Mouse (Mus musculus) splenic B cell, adult 2 months (primary cell): ENCODE results near the gene Lalba.

ENCODE experiments used
- DNase-seq: peaks from one replicate; pipeline ENCODE4 v3.0.0-alpha.2; 2011; ENCODE audit warnings: low read depth, low spot score
- H3K27me3 ChIP-seq: 2 replicates; pipeline ENCODE4 v1.6.1; 2012; ENCODE audit warnings: mild to moderate bottlenecking, low read length, moderate library complexity, mixed read lengths; ENCODE audit not compliant: control insufficient read depth, poor library complexity, insufficient read depth, severe bottlenecking
- H3K36me3 ChIP-seq: 2 replicates; pipeline ENCODE4 v1.6.1; 2012; ENCODE audit warnings: mild to moderate bottlenecking, low read length, moderate library complexity, mixed read lengths; ENCODE audit not compliant: control insufficient read depth, poor library complexity, insufficient read depth, severe bottlenecking

Lalba gene

DNA sequence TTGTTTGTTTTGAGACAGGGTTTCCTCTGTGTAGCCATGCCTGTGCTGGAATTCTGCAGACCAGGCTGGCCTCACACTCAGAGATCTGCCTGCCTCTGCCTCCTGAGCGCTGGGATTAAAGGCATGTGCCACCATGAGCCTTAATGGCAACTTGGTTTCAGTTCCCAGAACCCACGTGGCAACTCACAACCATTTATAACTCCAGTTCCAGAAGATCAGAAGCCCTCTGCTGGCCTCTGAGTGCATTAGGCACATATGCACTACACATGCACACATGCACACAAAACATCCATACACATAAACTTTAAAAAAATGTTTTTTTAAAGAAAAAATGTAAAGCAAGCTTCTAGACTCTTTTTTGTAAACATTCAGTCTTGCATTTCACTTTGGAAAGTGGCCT is 26.9 kb upstream of the Lalba start:
- peak; percentile 29 for DNase-seq
- no peaks in the 10 kb centered on the region for H3K36me3 ChIP-seq
- no peaks in the 10 kb centered on the region for H3K27me3 ChIP-seq

DNA sequence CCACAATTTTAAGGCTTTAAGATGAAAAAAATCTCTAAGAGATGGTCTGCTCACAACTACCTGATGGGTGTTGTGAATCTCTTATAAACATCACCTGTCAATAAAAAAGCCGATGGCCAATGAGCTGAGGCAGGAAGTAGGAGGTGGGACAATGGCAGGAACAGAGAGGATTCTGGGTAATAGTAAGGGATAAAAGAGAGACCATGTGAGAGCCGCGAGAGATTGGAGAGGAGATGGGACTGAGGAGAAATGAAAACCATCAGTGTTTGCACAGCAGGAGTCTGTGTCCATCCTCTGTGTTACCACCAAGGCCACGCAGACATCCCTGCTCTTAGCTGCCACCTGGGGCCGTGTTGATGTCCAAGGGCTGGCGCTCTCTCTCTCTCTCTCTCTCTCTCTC is 24.8 kb upstream of the Lalba start:
- DNase-seq: no peak
- Histone ChIP-seq H3K27me3 (no peaks in the 10 kb centered on the region), H3K36me3 (no peaks in the 10 kb centered on the region)

DNA sequence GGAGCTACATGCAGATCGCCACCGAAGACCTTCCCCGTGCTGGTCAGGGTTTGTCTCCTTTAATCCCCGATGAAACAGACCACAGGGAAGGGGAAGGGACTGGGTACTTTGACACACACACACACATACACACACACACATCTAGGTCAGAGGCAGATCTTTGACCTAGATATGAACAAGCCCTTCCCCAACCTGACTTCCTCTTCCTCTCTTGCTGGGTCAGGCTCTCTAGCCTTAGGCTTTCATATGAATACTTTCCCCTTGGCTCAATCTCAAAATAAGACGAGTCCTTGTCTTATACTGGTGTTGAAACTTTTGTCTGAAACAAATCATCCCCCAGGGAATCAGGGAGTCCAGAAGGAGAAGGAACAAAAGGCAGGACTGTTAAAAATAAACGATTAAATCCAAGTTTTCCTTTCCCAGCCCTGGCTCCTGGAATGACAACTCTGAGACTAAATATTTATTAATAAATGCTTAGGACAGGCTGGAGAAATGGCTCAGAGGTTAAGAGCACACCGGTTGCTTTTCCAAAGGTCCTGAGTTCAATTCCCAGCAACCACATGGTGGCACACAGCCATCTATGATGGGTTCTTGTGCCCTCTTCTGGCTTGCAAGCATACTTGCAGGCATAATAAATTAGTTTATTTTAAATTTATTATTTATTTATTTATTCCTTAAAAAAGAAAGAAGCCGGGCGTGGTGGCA is 23.9 kb upstream of the Lalba start:
- Histone ChIP-seq H3K36me3 (no peaks in the 10 kb centered on the region), H3K27me3 (no peaks in the 10 kb centered on the region)
- DNase-seq: no peak

DNA sequence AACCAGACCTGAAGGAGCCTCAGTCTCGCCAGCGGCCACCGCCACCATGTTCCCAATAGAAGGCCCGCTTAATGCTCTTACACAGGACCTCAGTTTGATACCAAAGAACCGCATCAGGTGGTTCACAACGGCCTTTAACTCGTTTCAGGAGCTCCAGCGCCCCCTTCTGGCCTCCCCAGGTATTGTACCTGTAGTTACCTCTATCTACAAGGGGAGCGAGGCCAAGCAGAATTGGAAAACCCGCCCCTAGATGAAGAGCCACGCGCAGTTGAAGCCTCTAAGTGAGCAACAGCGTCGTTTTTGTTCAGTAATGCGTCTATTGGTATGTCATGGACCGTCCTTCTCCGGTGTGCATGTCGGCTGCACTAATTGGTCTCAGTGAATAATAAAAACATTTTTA is 22.0 kb upstream of the Lalba start:
- no peaks in the 10 kb centered on the region for H3K27me3 ChIP-seq
- peak; percentile 89 for DNase-seq
- no peaks in the 10 kb centered on the region for H3K36me3 ChIP-seq

DNA sequence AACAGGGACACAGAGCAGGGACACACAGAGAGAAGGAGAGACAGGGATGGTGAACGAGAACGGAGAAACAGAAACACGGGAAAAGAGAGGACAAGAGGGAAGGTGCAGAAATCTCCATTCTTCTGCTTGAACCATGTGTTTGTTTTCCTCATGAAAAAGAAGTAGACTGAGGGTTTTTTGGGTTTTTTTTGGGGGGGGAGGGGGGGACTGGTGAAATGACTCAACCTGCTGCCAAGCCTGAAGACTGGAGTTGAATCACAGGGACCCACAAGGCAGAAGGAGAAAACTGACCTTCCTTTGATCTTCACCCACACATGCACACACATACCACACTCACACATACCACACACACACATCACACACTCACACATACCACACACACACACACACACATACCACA is 20.8 kb upstream of the Lalba start:
- no peak for DNase-seq
- no peaks in the 10 kb centered on the region for H3K27me3 ChIP-seq

DNA sequence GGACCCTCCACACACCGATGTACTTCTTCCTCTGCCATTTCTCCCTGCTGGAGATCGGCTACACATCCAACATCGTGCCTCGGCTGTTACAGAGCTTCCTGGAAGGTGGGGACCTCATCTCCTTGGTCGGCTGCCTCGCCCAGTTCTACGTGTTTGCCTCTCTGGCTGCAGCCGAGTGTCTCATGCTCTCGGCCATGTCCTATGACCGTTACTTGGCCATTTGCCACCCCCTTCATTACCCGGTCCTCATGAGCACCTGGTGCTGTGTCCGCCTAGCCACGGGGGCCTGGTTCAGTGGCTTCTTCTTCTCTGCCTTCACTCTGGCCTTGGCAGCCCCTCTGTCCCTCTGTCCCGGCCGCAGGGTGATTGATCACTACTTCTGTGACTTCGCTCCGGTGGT is 15.1 kb upstream of the Lalba start:
- H3K27me3 ChIP-seq: no peaks in the 10 kb centered on the region
- no peaks in the 10 kb centered on the region for H3K36me3 ChIP-seq
- DNase-seq: no peak

More for the DNA sequence above, 20.8 kb upstream of the Lalba start:
- no peaks in the 10 kb centered on the region for H3K36me3 ChIP-seq

DNA sequence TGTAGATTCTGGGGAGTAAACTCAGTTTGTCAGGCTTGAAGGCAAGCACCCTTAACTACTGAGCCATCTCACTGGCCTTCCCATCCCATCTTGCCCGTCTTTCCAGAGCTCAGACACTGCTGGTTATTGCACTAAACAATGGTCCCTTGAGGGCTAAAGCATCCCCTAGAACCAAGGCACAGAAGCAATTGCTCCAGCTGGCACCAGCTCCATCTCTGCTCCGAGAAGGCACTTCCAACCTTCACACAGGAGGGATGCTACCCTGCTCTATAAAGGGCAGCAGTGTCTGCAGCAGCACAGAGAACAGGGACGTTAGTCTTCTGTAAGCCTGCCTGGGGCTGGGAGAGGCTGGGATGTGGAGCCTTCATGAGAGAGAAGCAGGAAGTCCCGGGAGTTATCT is 9.6 kb upstream of the Lalba start, which contains the start of gene Olfr279:
Gene Olfr279 (plus strand): TSS at position 301 of the 400 bp plus-strand sequence.
- Histone ChIP-seq H3K36me3 (no peaks in the 10 kb centered on the region), H3K27me3 (no peaks in the 10 kb centered on the region)
- DNase-seq: no peak

DNA sequence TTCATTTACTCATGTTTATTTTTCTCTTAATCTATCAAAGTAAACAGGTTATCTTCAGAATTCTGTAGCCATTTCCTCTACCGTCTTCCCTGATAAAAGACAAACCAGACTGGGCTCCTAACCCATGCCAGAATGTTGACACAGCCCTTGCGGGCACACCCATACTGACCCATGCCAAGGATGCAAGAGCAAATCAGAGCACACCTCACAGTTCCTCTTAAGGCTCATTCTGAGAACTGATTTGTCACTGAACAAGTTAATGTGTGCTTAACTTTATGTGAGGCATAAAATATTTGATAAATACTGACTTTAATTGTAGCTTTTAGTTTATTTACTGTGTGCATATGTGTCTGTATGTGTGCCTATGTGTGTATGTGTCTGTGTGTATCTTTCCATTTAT is 8.8 kb upstream of the Lalba start:
- H3K36me3 ChIP-seq: no peaks in the 10 kb centered on the region
- no peak for DNase-seq

DNA sequence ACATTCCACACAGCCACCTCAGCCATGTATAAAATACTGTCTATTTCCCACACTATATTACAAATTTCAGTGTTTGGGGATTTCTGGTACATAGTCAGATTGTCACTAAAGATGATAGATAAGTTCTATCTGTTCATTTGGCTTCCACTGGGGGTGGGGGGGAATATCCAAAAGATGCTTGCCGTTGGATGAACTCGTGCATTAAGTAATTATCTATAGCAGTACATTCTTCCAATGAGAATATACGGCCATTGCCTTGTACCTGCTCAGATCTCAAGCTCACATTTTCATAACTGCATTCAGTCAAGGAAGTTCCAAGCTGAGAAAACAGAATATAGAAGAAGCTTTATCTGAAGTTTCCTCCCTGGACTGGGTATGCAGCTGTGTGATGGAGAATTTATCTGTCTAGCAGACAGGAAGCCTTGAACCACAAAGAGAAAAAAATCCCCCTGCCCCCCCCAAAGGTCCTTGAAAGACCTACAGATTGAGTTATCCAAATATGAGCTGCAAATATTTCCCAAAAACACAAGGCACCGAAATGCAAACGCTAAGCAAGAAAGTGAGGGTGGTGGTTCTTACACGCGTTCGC is 4.0 kb upstream of the Lalba start:
- H3K27me3 ChIP-seq: no peaks in the 10 kb centered on the region
- H3K36me3 ChIP-seq: no peaks in the 10 kb centered on the region
- no peak for DNase-seq

More for the DNA sequence above, 8.8 kb upstream of the Lalba start:
- no peaks in the 10 kb centered on the region for H3K27me3 ChIP-seq

DNA sequence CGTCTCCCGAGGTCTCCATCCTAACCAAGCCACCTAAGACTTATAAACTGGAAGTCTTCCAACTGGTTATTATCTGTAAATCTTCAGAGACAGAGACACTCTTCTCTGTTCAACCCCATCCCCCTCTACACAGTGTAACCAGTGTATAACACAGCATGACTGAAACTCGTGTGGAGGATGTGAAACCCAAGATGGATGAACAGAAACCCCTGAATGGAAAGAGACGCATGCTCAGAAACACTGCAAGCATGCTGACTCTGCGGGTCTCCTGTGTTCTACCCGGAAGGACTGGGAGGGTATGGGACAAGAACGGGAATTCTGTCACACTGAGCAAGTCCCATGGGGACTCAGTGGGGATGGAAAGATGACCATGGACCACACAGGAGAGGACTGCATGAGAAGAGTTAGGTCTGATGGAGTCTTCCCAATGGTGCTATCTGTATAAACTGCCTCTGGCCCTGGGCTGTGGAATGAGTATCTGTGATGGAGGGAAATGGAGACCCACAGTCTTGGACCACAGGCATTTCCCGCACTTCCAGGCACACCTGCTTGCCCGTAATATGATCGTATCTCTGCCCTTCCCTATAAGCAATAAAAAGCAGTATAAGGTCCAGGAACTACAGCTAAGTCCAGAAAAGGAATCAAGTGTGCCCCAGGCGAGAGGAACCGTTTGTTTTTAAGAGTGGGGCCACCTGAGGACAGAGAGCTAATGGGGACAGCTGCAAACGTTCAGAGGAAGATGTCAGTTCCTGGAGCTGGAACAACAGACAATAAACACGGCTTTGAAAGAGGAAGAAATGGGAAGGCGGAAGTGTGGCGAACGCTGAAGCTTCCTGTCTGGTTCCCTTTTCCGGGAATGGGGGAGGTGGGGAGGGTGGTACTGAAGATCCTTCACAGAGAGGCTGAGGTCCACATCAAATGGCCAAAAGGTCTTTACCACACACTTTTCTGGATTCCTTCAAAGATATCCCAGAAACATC is 1.7 kb upstream of the Lalba start:
- Histone ChIP-seq H3K36me3 (no peaks in the 10 kb centered on the region), H3K27me3 (no peaks in the 10 kb centered on the region)
- DNase-seq: peak; percentile 85

DNA sequence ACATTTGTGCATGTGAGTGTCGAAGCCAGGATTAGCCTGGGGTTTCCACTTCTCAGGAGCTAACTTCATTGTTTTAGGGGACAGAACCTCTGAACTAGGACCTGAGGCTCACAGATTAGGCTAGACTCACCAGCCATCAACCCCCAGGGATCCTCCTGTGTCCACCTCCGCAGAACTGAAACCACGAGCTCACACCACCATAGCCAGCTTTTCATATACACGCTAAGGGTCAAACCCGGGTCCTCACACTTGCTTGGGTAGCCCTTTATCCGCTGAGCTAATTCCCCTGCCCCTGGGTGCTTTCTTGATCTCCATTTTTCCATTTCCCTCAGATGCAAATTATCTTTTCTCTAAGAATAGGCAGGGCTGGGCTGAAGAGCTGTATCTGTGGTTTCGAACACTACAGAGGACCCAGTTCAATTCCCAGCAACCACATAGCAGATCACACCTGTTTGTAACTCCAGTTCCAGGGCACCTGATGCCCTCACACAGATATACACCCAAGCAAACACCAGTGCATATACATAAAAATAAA is 2.9 kb downstream of the Lalba start:
- peak; percentile 36 for DNase-seq
- Histone ChIP-seq H3K27me3 (no peaks in the 10 kb centered on the region), H3K36me3 (no peaks in the 10 kb centered on the region)

DNA sequence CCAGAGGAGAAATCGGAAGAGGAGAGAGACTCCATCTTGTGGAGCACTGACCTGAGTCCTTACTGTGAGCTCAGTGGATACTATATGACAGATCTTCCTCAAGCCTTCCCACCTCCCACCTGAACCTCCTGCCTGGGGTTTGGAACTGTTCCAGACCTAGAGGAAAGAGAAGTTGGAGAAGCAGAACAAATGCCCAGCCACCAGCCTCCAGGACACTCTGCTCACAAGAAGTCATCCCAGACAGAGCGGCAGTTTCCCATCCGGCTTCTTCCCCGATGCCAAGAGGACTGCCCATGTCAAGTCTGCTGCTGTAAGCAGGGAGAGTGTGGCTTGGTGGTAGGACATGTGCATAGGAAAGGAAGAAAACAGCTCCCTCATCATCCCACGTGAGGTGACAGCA is 6.2 kb downstream of the Lalba start:
- no peaks in the 10 kb centered on the region for H3K27me3 ChIP-seq
- no peak for DNase-seq
- no peaks in the 10 kb centered on the region for H3K36me3 ChIP-seq

DNA sequence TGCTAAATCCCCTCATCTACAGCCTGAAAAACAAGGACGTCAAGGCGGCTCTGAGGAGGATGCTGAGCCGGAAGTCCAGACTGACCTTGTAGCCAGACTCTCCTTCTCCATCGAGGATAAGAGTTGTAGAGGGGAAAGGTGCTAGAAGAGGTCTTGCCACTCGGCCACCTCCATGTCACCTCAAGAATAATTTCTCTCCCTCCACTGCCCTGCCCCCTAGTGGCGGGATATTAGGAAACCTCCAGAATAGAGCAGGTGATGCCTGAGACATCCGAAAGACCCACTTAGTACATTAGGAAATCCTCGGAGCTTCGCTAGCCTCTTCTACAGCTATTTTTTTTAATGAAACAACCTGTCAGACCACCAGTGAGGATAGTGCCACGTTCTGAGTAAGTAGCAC is 7.1 kb downstream of the Lalba start:
- H3K36me3 ChIP-seq: no peaks in the 10 kb centered on the region
- DNase-seq: peak; percentile 76
- no peaks in the 10 kb centered on the region for H3K27me3 ChIP-seq

DNA sequence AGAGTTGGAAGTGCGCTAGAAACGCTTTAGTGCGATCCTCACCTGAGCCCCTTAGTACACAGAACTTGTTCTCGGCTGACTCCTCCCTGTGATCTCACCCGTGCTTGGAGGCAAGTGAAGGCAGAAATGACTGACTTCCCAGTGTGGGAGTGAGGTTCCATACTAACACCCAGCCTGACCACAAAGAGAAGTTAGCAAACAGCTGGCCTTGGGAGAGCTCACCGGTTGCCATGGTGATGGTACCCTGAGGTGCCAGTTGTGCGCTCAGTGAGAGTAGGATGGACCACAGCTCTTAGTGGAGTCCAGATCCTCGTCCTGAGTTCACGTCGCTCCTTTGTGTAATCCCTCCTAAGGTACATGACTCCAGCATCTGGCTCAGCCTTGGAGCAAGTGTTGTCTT is 7.6 kb downstream of the Lalba start:
- no peak for DNase-seq
- no peaks in the 10 kb centered on the region for H3K36me3 ChIP-seq
- H3K27me3 ChIP-seq: no peaks in the 10 kb centered on the region

DNA sequence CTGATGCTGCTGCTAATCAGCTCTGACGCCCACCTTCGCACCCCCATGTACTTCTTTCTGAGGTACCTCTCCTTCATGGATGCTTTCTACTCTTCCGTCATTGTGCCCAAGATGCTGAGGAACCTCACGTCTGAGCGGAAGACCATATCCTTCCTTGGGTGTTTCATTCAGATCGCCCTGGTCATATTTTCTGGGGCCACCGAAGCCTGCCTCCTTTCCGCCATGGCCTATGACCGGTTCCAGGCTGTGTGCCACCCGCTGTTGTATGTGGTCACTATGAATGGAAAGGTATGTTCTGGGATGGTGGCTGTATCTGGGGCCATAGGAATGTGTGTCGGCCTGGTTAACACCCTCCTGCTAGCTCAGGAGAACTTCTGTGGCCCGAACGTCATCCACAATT is 11.0 kb downstream of the Lalba start:
- Histone ChIP-seq H3K36me3 (no peaks in the 10 kb centered on the region), H3K27me3 (no peaks in the 10 kb centered on the region)
- DNase-seq: no peak
